Mouse (Mus musculus) kidney, postnatal 25 days (tissue): ENCODE data around the gene Asb11.

Experiments used
- DNase-seq, 2 experiments: peaks; one replicate each; pipeline ENCODE4 v3.0.0; 2021; ENCODE audit warnings: mixed read lengths in 2 of 2

Asb11 gene

GRCm38 (mm10) chrX:164436709-164437108 is at the start of gene Asb11:
Asb11 (plus strand) TSS chrX:164436994.
- no peak for DNase-seq

GRCm38 (mm10) chrX:164394091-164394490 is 42.7 kb upstream of the Asb11 start:
- DNase-seq: no peak

GRCm38 (mm10) chrX:164398456-164398855 is 38.3 kb upstream of the Asb11 start:
- no peak for DNase-seq

GRCm38 (mm10) chrX:164405080-164405649 is 31.6 kb upstream of the Asb11 start:
- no peak for DNase-seq

GRCm38 (mm10) chrX:164406133-164407022 is 30.4 kb upstream of the Asb11 start:
- no peak for DNase-seq

- no peak for DNase-seq
Observed at GRCm38 (mm10) chrX:164408301-164408927, 28.4 kb upstream of the Asb11 start.

GRCm38 (mm10) chrX:164410562-164410961 is 26.2 kb upstream of the Asb11 start:
- DNase-seq: no peak

- no peak for DNase-seq
Observed at GRCm38 (mm10) chrX:164416803-164417202, 20.0 kb upstream of the Asb11 start.

- DNase-seq: no peak
Observed at GRCm38 (mm10) chrX:164418008-164418407, 18.8 kb upstream of the Asb11 start.

GRCm38 (mm10) chrX:164419471-164419939 is 17.3 kb upstream of the Asb11 start, which contains the start of gene Piga:
Piga (plus strand) TSS chrX:164419787.
- DNase-seq: peak; percentile 92 to 97

- no peak for DNase-seq
Observed at GRCm38 (mm10) chrX:164419955-164420354, 16.8 kb upstream of the Asb11 start.

GRCm38 (mm10) chrX:164420518-164420917 is 16.3 kb upstream of the Asb11 start:
- DNase-seq: no peak

GRCm38 (mm10) chrX:164424821-164425220 is 12.0 kb upstream of the Asb11 start:
- DNase-seq: no peak

GRCm38 (mm10) chrX:164427295-164427694 is 9.5 kb upstream of the Asb11 start:
- no peak for DNase-seq

- DNase-seq: no peak
Observed at GRCm38 (mm10) chrX:164428224-164428623, 8.6 kb upstream of the Asb11 start.

- DNase-seq: peak in 1 of 2 experiments; percentile 10
Observed at GRCm38 (mm10) chrX:164430621-164431020, 6.2 kb upstream of the Asb11 start.

GRCm38 (mm10) chrX:164431133-164431532 is 5.7 kb upstream of the Asb11 start:
- no peak for DNase-seq

GRCm38 (mm10) chrX:164431541-164431940 is 5.3 kb upstream of the Asb11 start:
- DNase-seq: no peak

GRCm38 (mm10) chrX:164432682-164433081 is 4.1 kb upstream of the Asb11 start:
- DNase-seq: no peak

- DNase-seq: peak; percentile 13 to 65
Observed at GRCm38 (mm10) chrX:164439462-164439861, 2.7 kb downstream of the Asb11 start.

- peak; percentile 89 to 91 for DNase-seq
Observed at GRCm38 (mm10) chrX:164440140-164440539, 3.3 kb downstream of the Asb11 start.

GRCm38 (mm10) chrX:164440703-164441102 is 3.9 kb downstream of the Asb11 start:
- DNase-seq: peak; percentile 13 to 55

- no peak for DNase-seq
Observed at GRCm38 (mm10) chrX:164441306-164441705, 4.5 kb downstream of the Asb11 start.
